Mouse (Mus musculus) hindbrain, postnatal 0 days (tissue): ENCODE data around the gene Pakap. TPM values are rescaled to one million over a fixed set of nuclear protein-coding genes. Genes with fewer than 3 reads are reported as not detected.

Source experiments
- ATAC-seq: fragments of 200-750 bp; cut with Nextera tagmentation; 2 replicates; pipeline ENCODE4 v1.8.0; 2017; ENCODE audit warnings: mild to moderate bottlenecking, moderate TSS enrichment, moderate library complexity
- DNase-seq: peaks from one replicate; pipeline ENCODE4 v3.0.0-alpha.2; 2015; ENCODE audit warnings: low spot score
- H3K27ac ChIP-seq: fragments of 300-500 bp; sonication (generic); 2 replicates; pipeline ENCODE4 v1.5.1; 2014; ENCODE audit warnings: mild to moderate bottlenecking
- H3K27me3 ChIP-seq: fragments of 300-500 bp; sonication (generic); 2 replicates; pipeline ENCODE4 v1.6.1; 2014; ENCODE audit warnings: low read length, mixed read lengths; ENCODE audit not compliant: insufficient read depth
- H3K36me3 ChIP-seq: fragments of 300-500 bp; sonication (generic); 2 replicates; pipeline ENCODE4 v1.6.1; 2014; ENCODE audit warnings: low read length, mixed read lengths; ENCODE audit not compliant: insufficient read depth
- H3K4me1 ChIP-seq: fragments of 300-500 bp; sonication (generic); 2 replicates; pipeline ENCODE4 v1.6.1; 2014; ENCODE audit warnings: antibody characterized with exemption, low read length, mixed read lengths; ENCODE audit not compliant: insufficient read depth
- H3K4me2 ChIP-seq: fragments of 300-500 bp; sonication (generic); 2 replicates; pipeline ENCODE4 v1.6.1; 2014; ENCODE audit warnings: low read depth, mild to moderate bottlenecking, low read length, moderate library complexity, mixed read lengths
- H3K4me3 ChIP-seq: fragments of 300-500 bp; sonication (generic); 2 replicates; pipeline ENCODE4 v1.5.1; 2014; ENCODE audit warnings: low read length
- H3K9ac ChIP-seq: fragments of 300-500 bp; sonication (generic); replicated peaks from 2 replicates; pipeline ENCODE4 v1.6.1; 2014; ENCODE audit warnings: mild to moderate bottlenecking, low read length, moderate library complexity, mixed read lengths
- H3K9me3 ChIP-seq: fragments of 300-500 bp; sonication (generic); 2 replicates; pipeline ENCODE4 v1.6.1; 2016; ENCODE audit warnings: low read length, mixed read lengths
- CTCF ChIP-seq: IDR thresholded peaks from 2 replicates; pipeline ENCODE4 v1.5.1; 2016; ENCODE audit warnings: antibody characterized with exemption, control low read depth, low read depth
- WGBS: fragments of 180-500 bp; shearing (Covaris S2); extraction: QIAGEN DNeasy Blood & Tissue Kit; methylation state at CpG from one replicate; pipeline ENCODE4 v1.1.7; 2014; 5-methylcytosine and 5-hydroxymethylcytosine counted together
- polyA plus RNA-seq: library from polyadenylated mRNA; unstranded; fragments of >200 nt; fragmentation: Nextera tagmentation; extraction: Ambion mirVana; gene quantifications from 2 replicates; pipeline ENCODE4 v1.2.1, GENCODE M21; 2015
- total RNA-seq: library from RNA; depleted of rRNA; stranded (reverse); fragments of >200 nt; gene quantifications from 2 replicates; pipeline ENCODE4 v1.2.3, GENCODE M21; 2014

Gene Pakap
- total and polyA plus RNA-seq, 2 experiments from 2014 or later, result 9.7 to 14.3 TPM

DNA sequence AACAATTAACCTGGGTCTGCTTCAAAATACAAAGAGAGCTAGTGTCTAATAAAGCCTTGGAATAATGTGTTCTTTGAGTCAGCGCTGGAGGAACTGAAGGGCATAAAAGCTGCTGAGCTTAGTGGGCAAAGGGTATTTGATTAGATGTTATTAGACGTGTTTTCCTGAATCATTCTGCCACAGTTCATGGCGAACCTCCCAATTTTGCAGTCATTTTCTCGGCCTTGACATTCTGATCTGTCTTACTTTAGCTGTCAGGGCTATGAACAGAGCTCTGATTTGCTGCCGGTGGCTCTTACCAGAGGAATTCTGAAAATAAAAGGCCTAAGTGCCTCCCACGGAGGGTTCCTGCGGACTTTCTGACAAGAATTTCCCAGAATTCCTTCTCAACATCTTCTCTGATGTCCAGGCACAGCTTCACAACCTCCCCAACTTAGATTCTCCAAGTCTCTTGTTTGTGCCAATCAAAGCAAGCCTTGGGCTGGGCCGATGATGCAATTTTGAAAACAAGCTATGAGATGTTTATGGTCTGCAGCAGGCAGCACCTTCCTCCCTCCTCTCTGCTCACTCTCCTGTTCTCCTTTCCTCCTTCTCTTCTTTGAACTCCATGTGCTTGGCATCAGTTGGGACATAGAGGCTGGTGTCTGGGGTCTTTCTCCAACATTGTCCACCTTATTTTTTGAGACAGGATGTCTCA is 171.0 kb downstream of the Pakap start:
- no peak for DNase-seq

DNA sequence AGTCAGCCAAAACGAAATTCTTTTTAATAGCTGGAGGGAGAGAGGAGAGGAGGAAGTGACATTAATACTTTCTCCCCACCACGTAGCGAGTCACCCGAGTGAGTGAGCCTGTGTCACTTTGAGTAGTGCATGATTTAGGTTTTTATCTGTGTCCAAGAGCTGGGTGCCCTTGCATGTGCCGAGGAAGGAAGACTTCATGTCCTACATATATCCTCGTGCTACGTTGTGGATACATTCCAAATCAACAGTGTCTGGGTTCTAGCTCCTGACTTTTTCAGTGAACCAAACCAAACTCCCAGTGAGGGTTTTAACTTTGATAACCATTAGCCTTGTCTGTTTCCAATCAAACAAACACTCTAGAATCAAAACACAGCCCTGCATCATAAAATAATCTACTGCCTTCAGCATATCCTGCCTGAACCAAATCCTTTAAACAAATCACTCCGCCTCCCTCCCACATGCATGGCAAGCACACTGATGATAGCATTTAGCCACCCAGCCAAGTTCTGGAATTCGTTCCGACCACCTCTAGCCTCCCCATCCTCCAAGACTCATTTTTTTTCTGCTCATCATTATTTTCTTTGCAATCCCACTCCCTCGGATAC is 175.4 kb downstream of the Pakap start:
- Histone ChIP-seq H3K4me2 (no peak overlapping the region), H3K27me3 (no peaks in the 10 kb centered on the region), H3K4me3 (no peak overlapping the region), H3K27ac (no peak overlapping the region), H3K9me3 (no peaks in the 10 kb centered on the region), H3K9ac (no peak overlapping the region), H3K36me3 (no peaks in the 10 kb centered on the region), H3K4me1 (no peaks in the 10 kb centered on the region)
- 82% methylated on average over 11 of the region's 11 CpGs for WGBS
- ATAC-seq, result no peak
- TF ChIP-seq CTCF, result no peak
- DNase-seq, result no peak

More for the DNA sequence above, 171.0 kb downstream of the Pakap start:
- no peak for TF ChIP-seq CTCF
- Histone ChIP-seq H3K27ac (no peak overlapping the region), H3K4me3 (no peak overlapping the region), H3K9me3 (no peaks in the 10 kb centered on the region), H3K36me3 (no peaks in the 10 kb centered on the region), H3K4me2 (no peak overlapping the region), H3K9ac (no peak overlapping the region), H3K27me3 (no peaks in the 10 kb centered on the region), H3K4me1 (no peaks in the 10 kb centered on the region)
- whole genome bisulfite sequencing, result 31% methylated on average over 8 of the region's 8 CpGs
- no peak for ATAC-seq

DNA sequence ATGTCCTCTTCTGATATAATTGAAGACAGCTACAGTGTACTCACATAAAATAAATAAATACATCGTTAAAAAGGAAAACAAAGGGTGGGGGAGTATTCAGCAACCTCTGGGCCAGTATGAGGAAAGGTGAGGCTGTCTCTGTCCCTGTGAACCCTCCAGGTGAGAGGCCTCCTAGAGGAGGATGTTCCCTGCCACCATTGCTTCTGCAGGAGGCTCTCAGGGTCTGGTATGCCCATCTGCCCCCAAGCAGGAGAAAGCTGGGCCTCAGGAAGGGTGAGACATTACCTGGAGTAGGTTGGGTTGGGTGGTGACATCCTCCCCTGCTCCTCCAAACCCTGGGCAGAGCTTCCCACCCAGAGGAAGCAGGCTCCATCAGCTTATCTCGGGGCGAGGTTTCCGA is 182.7 kb downstream of the Pakap start:
- TF ChIP-seq CTCF, result no peak
- no peaks in the 10 kb centered on the region for H3K4me1 ChIP-seq

DNA sequence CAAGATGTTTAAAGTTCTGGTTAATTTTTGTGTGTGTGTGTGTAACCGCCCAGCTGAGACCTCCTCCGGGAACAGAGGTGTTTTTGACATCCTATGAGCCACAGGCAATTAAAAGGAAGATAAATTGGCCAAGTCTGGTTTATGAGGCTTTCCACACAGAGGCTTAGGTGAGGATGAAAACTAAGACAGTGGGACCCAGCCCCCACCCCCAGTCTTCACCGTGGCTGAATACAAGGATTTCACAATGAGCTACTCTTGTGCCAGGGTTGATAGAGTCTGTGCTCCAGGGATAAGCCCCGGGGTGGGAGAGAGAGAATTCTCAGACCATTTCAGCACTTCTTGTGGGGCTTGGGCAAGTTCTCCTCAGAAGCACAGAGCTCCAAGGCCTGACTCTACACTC is 183.1 kb downstream of the Pakap start:
- H3K4me1 ChIP-seq, result no peaks in the 10 kb centered on the region
- H3K27ac ChIP-seq, result no peak overlapping the region
- no peak for TF ChIP-seq CTCF
- H3K9me3 ChIP-seq, result no peaks in the 10 kb centered on the region
- no peak overlapping the region for H3K4me2 ChIP-seq
- 67% methylated on average over 4 of the region's 4 CpGs for WGBS
- no peak for DNase-seq
- no peak; the same call in 1 of the 2 replicates for ATAC-seq
- H3K36me3 ChIP-seq, result no peaks in the 10 kb centered on the region
- no peak overlapping the region for H3K4me3 ChIP-seq
- no peaks in the 10 kb centered on the region for H3K27me3 ChIP-seq
- H3K9ac ChIP-seq, result no peak overlapping the region

More for the DNA sequence above, 182.7 kb downstream of the Pakap start:
- ATAC-seq, result no peak
- Histone ChIP-seq H3K9ac (no peak overlapping the region), H3K36me3 (no peaks in the 10 kb centered on the region), H3K27ac (no peak overlapping the region), H3K27me3 (no peaks in the 10 kb centered on the region), H3K4me2 (no peak overlapping the region), H3K9me3 (no peaks in the 10 kb centered on the region), H3K4me3 (no peak overlapping the region)
- WGBS, result 74% methylated on average over 4 of the region's 4 CpGs
- no peak for DNase-seq

DNA sequence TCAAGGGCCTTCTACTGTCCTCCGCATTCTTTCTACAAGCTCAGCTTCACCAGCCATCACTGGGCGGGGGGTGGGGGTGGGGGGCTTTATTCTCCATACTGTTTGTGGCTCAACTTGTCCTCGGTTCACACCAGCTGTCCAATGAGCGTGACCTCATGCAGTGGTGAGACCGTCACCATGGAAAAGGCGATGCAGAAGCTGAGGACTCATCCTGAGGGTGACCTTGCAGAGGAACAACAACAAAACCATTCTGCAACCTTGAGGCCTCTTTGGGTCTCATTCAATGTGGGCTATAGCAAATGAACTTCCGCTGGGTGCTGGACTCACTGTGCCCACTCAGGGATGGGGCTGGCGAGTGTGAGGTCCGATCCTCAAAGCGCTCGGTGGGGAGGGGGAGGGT is 183.6 kb downstream of the Pakap start:
- Histone ChIP-seq H3K27ac (no peak overlapping the region), H3K9ac (no peak overlapping the region), H3K27me3 (no peaks in the 10 kb centered on the region), H3K4me1 (no peaks in the 10 kb centered on the region), H3K4me3 (no peak overlapping the region), H3K36me3 (no peaks in the 10 kb centered on the region), H3K4me2 (no peak overlapping the region), H3K9me3 (no peaks in the 10 kb centered on the region)
- no peak for ATAC-seq
- DNase-seq, result no peak
- TF ChIP-seq CTCF, result no peak
- 87% methylated on average over 11 of the region's 11 CpGs for WGBS

DNA sequence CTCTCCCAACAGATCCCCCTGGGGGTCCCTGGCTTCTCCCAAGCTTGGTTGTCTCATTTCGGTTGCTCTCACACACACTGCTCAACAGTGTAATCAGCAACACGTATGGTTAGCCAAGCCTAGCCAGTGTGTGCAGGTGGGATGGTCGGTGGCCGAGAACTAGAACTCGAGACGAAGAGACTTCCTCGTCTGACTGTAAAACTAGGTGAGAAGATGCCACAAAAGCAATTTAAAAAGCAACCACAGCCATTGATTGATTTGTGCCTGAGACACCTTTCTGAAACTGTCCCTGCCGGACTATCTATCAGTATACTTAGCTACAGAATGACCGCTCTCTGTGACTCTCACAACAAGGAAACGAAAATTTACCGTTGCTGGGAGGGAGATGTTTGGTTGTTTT is 187.1 kb downstream of the Pakap start:
- WGBS, result 91% methylated on average over 11 of the region's 11 CpGs
- no peaks in the 10 kb centered on the region for H3K27me3 ChIP-seq

DNA sequence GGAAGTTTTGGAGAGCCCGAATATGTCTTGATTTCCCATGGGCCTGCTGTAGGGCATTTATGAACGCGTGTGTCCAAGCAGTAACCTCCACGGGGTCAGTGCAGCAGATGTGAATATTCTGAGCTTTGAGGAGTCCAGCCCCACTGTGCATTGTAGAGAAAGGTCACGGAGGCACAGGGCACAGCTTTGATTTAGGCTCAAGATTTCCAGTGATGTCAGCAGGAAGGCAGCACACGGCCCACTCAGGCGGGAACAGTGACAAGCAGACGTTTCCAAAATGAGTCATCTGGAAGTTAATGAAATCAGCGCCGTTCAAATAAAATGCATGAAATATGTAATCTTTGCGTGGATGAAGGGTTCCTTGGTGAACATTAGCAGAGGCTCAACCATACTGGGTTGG is 190.0 kb downstream of the Pakap start:
- TF ChIP-seq CTCF, result no peak
- 39% methylated on average over 11 of the region's 11 CpGs for WGBS
- Histone ChIP-seq H3K9ac (no peak overlapping the region), H3K36me3 (no peaks in the 10 kb centered on the region), H3K4me1 (0 out of 2 replicates have a peak, but pooled peaks cover 3% of the 10 kb centered on the region), H3K4me2 (no peak overlapping the region), H3K27me3 (no peaks in the 10 kb centered on the region), H3K4me3 (no peak overlapping the region), H3K9me3 (no peaks in the 10 kb centered on the region), H3K27ac (no peak overlapping the region)
- DNase-seq (no peak), ATAC-seq (no peak)

More for the DNA sequence above, 187.1 kb downstream of the Pakap start:
- no peaks in the 10 kb centered on the region for H3K9me3 ChIP-seq
- ATAC-seq (no peak), DNase-seq (no peak)
- H3K4me1 ChIP-seq, result no peaks in the 10 kb centered on the region
- no peaks in the 10 kb centered on the region for H3K36me3 ChIP-seq
- no peak overlapping the region for H3K27ac ChIP-seq
- no peak overlapping the region for H3K9ac ChIP-seq
- H3K4me2 ChIP-seq, result no peak overlapping the region
- no peak overlapping the region for H3K4me3 ChIP-seq
- TF ChIP-seq CTCF, result no peak
